Mouse (Mus musculus): Measurements from ENCODE around the gene Clip1. TPM values are rescaled to one million over a fixed set of nuclear protein-coding genes. Genes with fewer than 3 reads are reported as not detected.

Gene Clip1
- polyA plus RNA-seq, 1 experiment = 78.2 TPM

GRCm38 (mm10) chr5:123576696-123577095 is 107.7 kb downstream of the Clip1 start:
- H3K27ac ChIP-seq (ENCODE audit: insufficient read depth, low read length) = no peak overlapping the region
- H3K4me3 ChIP-seq (ENCODE audit: insufficient read depth, low read length) = no peak overlapping the region
- no peaks in the 10 kb centered on the region for H3K4me1 ChIP-seq (ENCODE audit: control insufficient read depth, insufficient read depth, low read length)
- no peak for TF ChIP-seq POLR2A (IDR thresholded peaks at IDR 0.05; ENCODE audit: extremely low read depth, insufficient read depth, low read length)
- no peak for TF ChIP-seq CTCF (IDR thresholded peaks at IDR 0.05; ENCODE audit: extremely low read depth, insufficient read depth, low read length)

DNA sequence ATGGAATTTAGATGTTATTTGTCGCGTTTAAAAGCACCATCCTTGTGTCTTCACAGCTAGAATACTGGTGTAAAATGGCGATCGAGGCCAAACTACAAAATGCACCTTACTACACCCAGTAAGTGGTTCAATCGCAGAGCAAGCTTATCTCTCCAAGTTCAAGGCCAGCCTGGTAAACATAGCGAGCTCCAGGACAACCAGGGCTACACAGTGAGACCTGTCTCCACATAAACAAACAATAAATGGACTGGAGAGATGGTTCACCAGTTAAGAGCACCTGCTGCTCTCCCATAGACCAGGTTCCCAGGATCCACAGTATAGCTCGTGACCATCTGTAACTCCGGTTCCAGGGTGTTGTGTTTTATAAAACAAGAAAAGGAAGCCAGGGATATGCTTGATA is 111.1 kb downstream of the Clip1 start:
- no peak overlapping the region for H3K27ac ChIP-seq (ENCODE audit: insufficient read depth, low read length)
- TF ChIP-seq POLR2A (IDR thresholded peaks at IDR 0.05; ENCODE audit: extremely low read depth, insufficient read depth, low read length) (no peak), CTCF (IDR thresholded peaks at IDR 0.05; ENCODE audit: extremely low read depth, insufficient read depth, low read length) (no peak)

DNA sequence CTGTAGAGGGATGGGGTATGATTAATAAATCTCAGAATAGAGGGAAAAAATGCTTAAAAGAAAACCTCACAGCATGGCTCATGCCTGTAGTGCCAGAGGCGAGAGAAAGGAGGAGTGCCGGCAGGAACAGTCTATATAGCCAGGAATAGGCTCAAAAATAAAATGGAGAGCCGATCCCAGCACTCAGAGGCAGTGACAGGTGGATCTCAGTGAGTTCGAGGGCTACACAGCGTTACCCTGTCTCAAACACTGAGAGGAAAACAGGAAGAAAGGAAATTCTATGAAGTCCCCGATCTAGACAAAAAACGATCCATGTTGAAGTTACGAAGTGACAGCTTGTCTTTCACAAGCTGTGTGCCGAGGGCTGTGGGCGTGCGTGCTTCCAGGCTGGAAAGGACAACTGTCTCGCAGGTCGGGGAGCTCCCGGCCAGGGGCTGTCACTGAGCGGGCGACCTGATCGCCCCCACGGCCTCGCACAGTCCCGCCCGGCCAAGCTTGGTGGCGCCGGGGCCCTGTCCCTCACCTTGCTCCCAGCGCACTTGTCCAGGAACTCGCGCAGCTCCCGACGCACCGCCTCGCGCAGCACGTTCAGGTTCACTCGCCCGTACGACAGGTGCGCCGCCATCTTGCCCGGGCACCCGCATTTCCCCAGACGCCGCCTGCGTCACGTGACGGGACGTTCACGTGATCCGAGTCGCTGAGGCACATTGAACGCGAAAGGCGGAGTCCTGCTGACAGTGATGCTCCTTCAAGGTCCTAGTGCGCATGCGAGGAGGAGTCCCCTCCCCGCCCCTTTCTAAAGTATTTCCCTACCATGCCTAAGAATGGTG is 111.8 kb downstream of the Clip1 start, which contains the start of gene Vps33a:
Gene Vps33a, minus strand, starts transcription at position 682 of the 830 bp plus-strand sequence.
- no peak for TF ChIP-seq CTCF (IDR thresholded peaks at IDR 0.05; ENCODE audit: extremely low read depth, insufficient read depth, low read length)
- peak; percentile 91 for TF ChIP-seq POLR2A (IDR thresholded peaks at IDR 0.05; ENCODE audit: extremely low read depth, insufficient read depth, low read length)
- no peaks in the 10 kb centered on the region for H3K4me1 ChIP-seq (ENCODE audit: control insufficient read depth, insufficient read depth, low read length)

More for the DNA sequence above, 111.1 kb downstream of the Clip1 start:
- H3K4me1 ChIP-seq (ENCODE audit: control insufficient read depth, insufficient read depth, low read length) = no peaks in the 10 kb centered on the region
- no peak overlapping the region for H3K4me3 ChIP-seq (ENCODE audit: insufficient read depth, low read length)

GRCm38 (mm10) chr5:123561128-123561527 is 123.3 kb downstream of the Clip1 start:
- H3K27ac ChIP-seq (ENCODE audit: insufficient read depth, low read length) = no peak overlapping the region

More for the DNA sequence above, 111.8 kb downstream of the Clip1 start, which contains the start of gene Vps33a:
- peak within 1 kb of the TSS; percentile 75 for H3K4me3 ChIP-seq (ENCODE audit: insufficient read depth, low read length)
- H3K27ac ChIP-seq (ENCODE audit: insufficient read depth, low read length) = peak within 1 kb of the TSS; percentile 50; the same call in 1 of the 2 replicates

GRCm38 (mm10) chr5:123559588-123559987 is 124.8 kb downstream of the Clip1 start:
- no peak overlapping the region for H3K4me3 ChIP-seq (ENCODE audit: insufficient read depth, low read length)
- TF ChIP-seq POLR2A (IDR thresholded peaks at IDR 0.05; ENCODE audit: extremely low read depth, insufficient read depth, low read length) (no peak), CTCF (IDR thresholded peaks at IDR 0.05; ENCODE audit: extremely low read depth, insufficient read depth, low read length) (no peak)

More at GRCm38 (mm10) chr5:123561128-123561527, 123.3 kb downstream of the Clip1 start:
- Histone ChIP-seq H3K4me1 (ENCODE audit: control insufficient read depth, insufficient read depth, low read length) (no peaks in the 10 kb centered on the region), H3K4me3 (ENCODE audit: insufficient read depth, low read length) (no peak overlapping the region)
- TF ChIP-seq POLR2A (IDR thresholded peaks at IDR 0.05; ENCODE audit: extremely low read depth, insufficient read depth, low read length) (no peak), CTCF (IDR thresholded peaks at IDR 0.05; ENCODE audit: extremely low read depth, insufficient read depth, low read length) (no peak)

GRCm38 (mm10) chr5:123556451-123556850 is 128.0 kb downstream of the Clip1 start:
- Histone ChIP-seq H3K4me1 (ENCODE audit: control insufficient read depth, insufficient read depth, low read length) (no peaks in the 10 kb centered on the region), H3K4me3 (ENCODE audit: insufficient read depth, low read length) (no peak overlapping the region), H3K27ac (ENCODE audit: insufficient read depth, low read length) (no peak overlapping the region)
- TF ChIP-seq POLR2A (IDR thresholded peaks at IDR 0.05; ENCODE audit: extremely low read depth, insufficient read depth, low read length) = no peak
- no peak for TF ChIP-seq CTCF (IDR thresholded peaks at IDR 0.05; ENCODE audit: extremely low read depth, insufficient read depth, low read length)

More at GRCm38 (mm10) chr5:123559588-123559987, 124.8 kb downstream of the Clip1 start:
- no peak overlapping the region for H3K27ac ChIP-seq (ENCODE audit: insufficient read depth, low read length)
- H3K4me1 ChIP-seq (ENCODE audit: control insufficient read depth, insufficient read depth, low read length) = no peaks in the 10 kb centered on the region

DNA sequence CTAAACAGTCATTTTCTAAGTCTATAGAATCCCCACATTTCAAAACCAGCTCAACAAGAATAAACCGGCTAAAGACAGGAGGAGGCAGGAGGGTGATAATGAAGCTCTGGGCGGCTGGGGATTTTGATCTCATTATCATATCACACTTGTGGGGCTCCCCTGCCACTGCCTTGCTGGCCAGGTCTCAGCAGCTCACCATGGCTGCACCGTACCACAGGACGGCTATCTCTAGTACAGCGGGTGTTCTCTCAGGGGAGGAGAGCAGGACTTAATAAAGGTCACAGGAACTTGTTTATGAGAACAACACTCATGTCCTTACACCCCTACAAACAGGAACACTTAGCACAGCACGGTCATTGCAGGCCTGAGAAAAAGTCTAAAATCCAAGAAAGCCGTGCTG is 128.7 kb downstream of the Clip1 start:
- Histone ChIP-seq H3K4me3 (ENCODE audit: insufficient read depth, low read length) (no peak overlapping the region), H3K4me1 (ENCODE audit: control insufficient read depth, insufficient read depth, low read length) (no peaks in the 10 kb centered on the region), H3K27ac (ENCODE audit: insufficient read depth, low read length) (no peak overlapping the region)
- TF ChIP-seq POLR2A (IDR thresholded peaks at IDR 0.05; ENCODE audit: extremely low read depth, insufficient read depth, low read length) = no peak
- TF ChIP-seq CTCF (IDR thresholded peaks at IDR 0.05; ENCODE audit: extremely low read depth, insufficient read depth, low read length) = no peak

DNA sequence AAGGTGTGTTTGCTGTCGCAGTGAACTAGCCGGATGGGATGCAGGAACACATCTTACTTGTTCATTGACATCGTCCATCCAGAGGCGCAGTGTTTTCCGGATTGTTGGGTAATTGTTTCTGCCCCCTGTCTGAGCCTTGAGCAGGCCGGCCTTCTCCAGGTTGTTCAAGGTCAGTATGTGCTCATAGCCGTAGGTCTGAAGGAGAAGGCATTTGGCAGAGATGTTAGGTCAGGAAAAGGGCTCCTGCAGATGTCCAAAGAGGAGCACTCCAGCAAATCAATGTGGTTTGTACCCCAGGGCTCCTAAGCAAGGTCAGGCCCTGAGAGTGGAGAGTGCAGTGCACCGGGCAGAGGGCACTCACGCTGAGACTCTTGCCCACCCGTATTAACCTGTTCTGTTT is 150.6 kb downstream of the Clip1 start:
- Histone ChIP-seq H3K4me1 (ENCODE audit: control insufficient read depth, insufficient read depth, low read length) (no peaks in the 10 kb centered on the region), H3K4me3 (ENCODE audit: insufficient read depth, low read length) (no peak overlapping the region), H3K27ac (ENCODE audit: insufficient read depth, low read length) (no peak overlapping the region)
- TF ChIP-seq CTCF (IDR thresholded peaks at IDR 0.05; ENCODE audit: extremely low read depth, insufficient read depth, low read length) (no peak), POLR2A (IDR thresholded peaks at IDR 0.05; ENCODE audit: extremely low read depth, insufficient read depth, low read length) (no peak)

DNA sequence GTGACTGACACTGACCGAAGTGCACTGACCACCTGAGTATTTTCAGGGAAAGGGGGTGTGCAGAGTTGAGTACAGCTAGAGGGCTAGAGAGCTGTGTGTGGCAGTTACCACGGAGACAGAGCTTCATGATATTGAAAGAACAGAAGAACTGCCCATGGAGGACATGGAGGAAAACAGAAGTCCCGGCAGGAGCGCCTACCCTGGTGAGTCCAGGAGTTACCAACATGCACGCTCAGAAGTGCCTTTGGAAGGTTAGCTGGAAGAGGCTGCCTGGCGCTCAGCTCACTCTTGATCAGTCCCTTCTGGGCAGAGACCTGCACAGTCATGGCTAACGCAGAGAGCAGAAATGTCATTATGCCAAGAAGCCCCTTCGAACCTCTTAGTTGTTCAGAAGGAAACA is 154.4 kb downstream of the Clip1 start:
- TF ChIP-seq POLR2A (IDR thresholded peaks at IDR 0.05; ENCODE audit: extremely low read depth, insufficient read depth, low read length) (no peak), CTCF (IDR thresholded peaks at IDR 0.05; ENCODE audit: extremely low read depth, insufficient read depth, low read length) (no peak)
- H3K27ac ChIP-seq (ENCODE audit: insufficient read depth, low read length) = no peak overlapping the region
- no peak overlapping the region for H3K4me3 ChIP-seq (ENCODE audit: insufficient read depth, low read length)
- H3K4me1 ChIP-seq (ENCODE audit: control insufficient read depth, insufficient read depth, low read length) = no peaks in the 10 kb centered on the region

DNA sequence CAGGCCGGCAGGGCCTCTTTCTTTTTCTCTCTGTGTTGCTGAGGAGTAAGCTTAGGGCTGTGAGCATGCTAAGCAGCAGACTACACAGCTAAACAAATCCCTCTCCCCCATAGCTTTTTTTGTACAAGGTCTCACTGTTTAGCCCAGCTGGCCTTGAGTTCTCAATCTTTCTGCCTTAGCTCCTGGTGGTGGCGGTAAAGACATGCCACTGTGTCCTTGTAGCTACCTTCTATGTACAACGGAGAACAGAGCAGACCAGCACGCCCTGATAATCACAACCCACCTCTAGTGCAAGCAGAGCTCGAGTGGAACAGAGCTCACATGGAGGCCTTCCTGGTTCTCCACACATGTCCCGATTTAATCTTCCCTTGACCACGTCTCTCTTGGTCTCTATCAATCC is 155.8 kb downstream of the Clip1 start:
- Histone ChIP-seq H3K27ac (ENCODE audit: insufficient read depth, low read length) (no peak overlapping the region), H3K4me3 (ENCODE audit: insufficient read depth, low read length) (no peak overlapping the region), H3K4me1 (ENCODE audit: control insufficient read depth, insufficient read depth, low read length) (0 out of 2 replicates have a peak, but pooled peaks cover 2% of the 10 kb centered on the region)
- no peak for TF ChIP-seq CTCF (IDR thresholded peaks at IDR 0.05; ENCODE audit: extremely low read depth, insufficient read depth, low read length)
- no peak for TF ChIP-seq POLR2A (IDR thresholded peaks at IDR 0.05; ENCODE audit: extremely low read depth, insufficient read depth, low read length)

Other genes with a start within 250 kb of the Clip1 start
- gene Lrrc43, start 195.3 kb downstream of the Clip1 start, polyA plus RNA-seq (2012; rRNA removed) = 1.1 TPM in 2 replicates
- not detected in 2 replicates for gene Il31, start 195.1 kb downstream of the Clip1 start, polyA plus RNA-seq (2012; rRNA removed)
- 1.3 and 1.4 TPM in 2 replicates for gene B3gnt4, start 174.2 kb downstream of the Clip1 start, polyA plus RNA-seq (2012; rRNA removed)
- gene Diablo, start 160.4 kb downstream of the Clip1 start, polyA plus RNA-seq (2012; rRNA removed) = 78.2 and 81.8 TPM in 2 replicates
- gene Gm49027, start 159.1 kb downstream of the Clip1 start, polyA plus RNA-seq (2012; rRNA removed) = 8.3 and 8.5 TPM in 2 replicates
- 56.5 and 60.2 TPM in 2 replicates for gene Vps33a, start 111.6 kb downstream of the Clip1 start, polyA plus RNA-seq (2012; rRNA removed)
- gene Zcchc8, start 36.5 kb upstream of the Clip1 start, polyA plus RNA-seq (2012; rRNA removed) = 42.6 and 47.3 TPM in 2 replicates
- 81.9 and 92.7 TPM in 2 replicates for gene Rsrc2, start 64.8 kb upstream of the Clip1 start, polyA plus RNA-seq (2012; rRNA removed)
- 0.74 and 1.0 TPM in 2 replicates for gene Kntc1, start 65.1 kb upstream of the Clip1 start, polyA plus RNA-seq (2012; rRNA removed)
- gene Hcar2, start 180.9 kb upstream of the Clip1 start, polyA plus RNA-seq (2012; rRNA removed) = 0.04 and 0.06 TPM in 2 replicates
- 1.1 TPM in 2 replicates for gene Hcar1, start 195.4 kb upstream of the Clip1 start, polyA plus RNA-seq (2012; rRNA removed)
- 46.1 and 54.1 TPM in 2 replicates for gene Denr, start 222.6 kb upstream of the Clip1 start, polyA plus RNA-seq (2012; rRNA removed)
- 1.0 and 1.8 TPM in 2 replicates for gene Gm43518, start 242.8 kb upstream of the Clip1 start, polyA plus RNA-seq (2012; rRNA removed)
- gene Ccdc62, start 246.1 kb upstream of the Clip1 start, polyA plus RNA-seq (2012; rRNA removed) = 5.4 and 6.5 TPM in 2 replicates